Mouse (Mus musculus): Measurements from ENCODE around the gene Lypla2. TPM values are rescaled to one million over a fixed set of nuclear protein-coding genes. Genes with fewer than 3 reads are reported as not detected.
"Not testable (repeated sequence)": the region's sequence is repeated elsewhere in the genome, so short reads cannot be mapped to it uniquely, and the experiment has no call there.

The Lypla2 gene
- polyA plus RNA-seq, 1 experiment from 2014 or later, result 223 TPM

DNA sequence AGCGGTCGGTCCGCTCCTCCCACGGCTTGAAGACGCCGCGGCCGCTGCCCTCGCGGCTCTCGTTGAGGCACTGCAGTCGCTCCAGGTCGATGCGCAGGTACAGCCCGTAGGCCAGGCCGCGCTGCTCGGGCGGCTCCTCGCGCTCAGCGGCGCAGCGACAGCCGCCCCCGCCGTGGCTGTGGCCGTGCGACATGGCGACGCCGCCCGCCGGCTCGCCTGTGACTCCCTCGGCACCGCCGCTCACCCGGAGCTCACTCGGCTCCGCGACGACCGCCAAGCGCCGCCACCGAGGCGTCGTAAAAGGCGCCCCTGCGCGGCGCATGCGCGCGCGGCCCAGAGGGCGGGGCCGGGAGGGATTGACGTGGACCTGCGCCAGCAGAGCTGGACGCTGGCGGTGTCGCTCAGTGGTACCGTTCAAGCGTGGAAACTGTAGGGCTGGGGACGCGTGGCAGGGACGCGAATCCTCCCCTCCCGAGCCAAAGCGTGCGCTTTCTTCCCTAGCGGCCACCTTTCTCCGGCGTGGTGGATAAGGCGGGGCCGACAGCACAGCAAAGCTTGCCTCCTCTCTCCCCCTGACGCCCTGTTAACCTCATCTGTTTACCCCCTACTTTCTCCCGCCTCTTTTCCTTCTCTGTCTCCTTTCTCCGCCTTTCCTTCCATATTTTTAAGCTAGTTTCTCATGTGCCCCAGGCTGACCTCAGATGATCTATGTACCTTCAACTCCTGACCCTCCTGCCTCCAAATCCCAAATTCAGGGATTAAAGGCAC, 14.7 kb upstream of the Lypla2 start, which contains the start of gene Pithd1:
Pithd1 (minus strand) TSS at position 322 of the 768 bp plus-strand sequence.
- H3K9me3 ChIP-seq, result no peaks in the 10 kb centered on the region
- H3K4me1 ChIP-seq (replicated peaks), result peaks cover 30% of the 10 kb centered on the region
- H3K4me3 ChIP-seq, result peak within 1 kb of the TSS; percentile 95
- H3K27me3 ChIP-seq (ENCODE audit: insufficient read depth, poor library complexity, severe bottlenecking), result no peaks in the 10 kb centered on the region
- H3K27ac ChIP-seq, result peak within 1 kb of the TSS; percentile 95
- H3K36me3 ChIP-seq, result peaks cover 36% of the 10 kb centered on the region
- peak; percentile 94 for DNase-seq (ENCODE audit: low spot score)
- WGBS, result under 1% methylated on average over 81 of the region's 81 CpGs

DNA sequence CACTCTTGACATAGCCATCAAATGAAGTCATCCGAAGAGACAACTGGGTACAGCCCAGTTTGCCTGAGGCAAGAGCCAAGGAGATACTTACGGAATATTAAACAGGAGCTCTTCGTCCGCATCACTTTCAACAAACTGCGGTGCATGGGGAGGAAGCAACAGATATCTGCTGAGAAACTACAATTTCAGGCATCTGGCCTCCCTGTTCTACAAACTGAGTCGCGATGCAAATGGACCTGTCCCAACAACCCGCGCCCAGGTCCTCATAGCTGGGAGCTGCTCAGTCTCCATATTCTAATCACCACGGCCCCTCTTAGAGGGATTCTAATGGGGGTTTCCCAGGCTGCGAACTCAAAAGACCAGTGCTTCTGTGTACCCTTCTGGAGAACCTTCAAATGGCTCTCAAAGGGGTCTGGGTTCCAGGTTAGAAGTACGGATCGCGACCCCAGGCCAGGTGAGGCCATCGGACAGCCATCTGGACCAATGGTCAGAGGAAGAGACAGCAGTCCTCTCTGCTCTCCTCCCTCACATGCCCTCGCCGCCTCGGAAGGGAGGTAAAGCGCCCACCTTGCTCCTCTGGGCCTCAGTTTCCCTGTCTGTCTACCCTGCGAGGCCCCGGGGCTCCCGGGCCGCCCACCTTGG, 14.0 kb upstream of the Lypla2 start:
- H3K27me3 ChIP-seq (ENCODE audit: insufficient read depth, poor library complexity, severe bottlenecking), result no peaks in the 10 kb centered on the region
- peaks cover 30% of the 10 kb centered on the region for H3K4me1 ChIP-seq (replicated peaks)
- peak overlapping the region; percentile 95 for H3K4me3 ChIP-seq
- 10% methylated on average over 23 of the region's 23 CpGs for WGBS
- H3K36me3 ChIP-seq, result peaks cover 43% of the 10 kb centered on the region
- H3K27ac ChIP-seq, result peak overlapping the region; percentile 95
- H3K9me3 ChIP-seq, result no peaks in the 10 kb centered on the region
- no peak for DNase-seq (ENCODE audit: low spot score)

DNA sequence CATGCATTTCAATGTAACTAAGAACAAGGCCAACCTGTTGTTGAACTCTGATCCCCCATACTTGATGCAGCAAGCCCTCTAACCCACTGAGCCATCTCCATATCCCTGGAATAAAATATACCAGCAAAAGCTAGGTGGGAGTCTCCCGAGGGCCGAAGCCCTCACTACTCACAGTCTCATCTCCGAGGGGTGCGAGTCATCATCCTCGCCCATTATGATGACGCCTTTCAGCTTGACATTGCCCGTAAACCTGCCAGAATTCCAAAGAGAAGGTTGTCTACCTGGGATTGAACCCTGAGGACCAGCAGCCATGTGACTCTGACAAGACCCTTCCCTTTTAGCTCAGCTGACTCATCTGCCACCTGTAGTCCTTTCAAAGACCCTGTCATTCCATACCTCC, 13.3 kb upstream of the Lypla2 start:
- peaks cover 49% of the 10 kb centered on the region for H3K36me3 ChIP-seq
- no peaks in the 10 kb centered on the region for H3K9me3 ChIP-seq
- no peaks in the 10 kb centered on the region for H3K27me3 ChIP-seq (ENCODE audit: insufficient read depth, poor library complexity, severe bottlenecking)
- no peak overlapping the region for H3K27ac ChIP-seq
- peaks cover 30% of the 10 kb centered on the region for H3K4me1 ChIP-seq (replicated peaks)
- H3K4me3 ChIP-seq, result peak overlapping the region; percentile 95
- WGBS, result 95% methylated on average over 7 of the region's 7 CpGs
- no peak for DNase-seq (ENCODE audit: low spot score)

DNA sequence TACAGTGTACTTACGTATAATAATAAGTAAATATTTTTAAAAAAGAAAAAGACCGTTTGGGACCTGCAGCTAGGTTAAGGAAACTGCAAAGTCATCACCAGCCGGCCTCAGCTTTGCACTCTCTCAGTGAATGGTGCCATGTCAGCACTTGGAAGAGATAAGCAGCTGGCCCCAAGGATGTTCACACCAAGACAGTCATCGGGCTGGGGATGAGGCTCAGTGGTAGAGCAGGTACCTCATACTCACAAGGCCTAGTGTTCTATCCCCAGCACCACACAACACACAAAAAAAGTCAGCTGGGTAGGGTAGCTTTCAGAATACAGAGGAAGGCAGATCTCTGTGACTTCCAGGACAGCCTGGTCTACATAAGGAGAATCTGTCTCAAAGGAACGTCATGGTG, 12.8 kb upstream of the Lypla2 start:
- Histone ChIP-seq H3K36me3 (peaks cover 55% of the 10 kb centered on the region), H3K27ac (no peak overlapping the region), H3K4me3 (no peak overlapping the region)

DNA sequence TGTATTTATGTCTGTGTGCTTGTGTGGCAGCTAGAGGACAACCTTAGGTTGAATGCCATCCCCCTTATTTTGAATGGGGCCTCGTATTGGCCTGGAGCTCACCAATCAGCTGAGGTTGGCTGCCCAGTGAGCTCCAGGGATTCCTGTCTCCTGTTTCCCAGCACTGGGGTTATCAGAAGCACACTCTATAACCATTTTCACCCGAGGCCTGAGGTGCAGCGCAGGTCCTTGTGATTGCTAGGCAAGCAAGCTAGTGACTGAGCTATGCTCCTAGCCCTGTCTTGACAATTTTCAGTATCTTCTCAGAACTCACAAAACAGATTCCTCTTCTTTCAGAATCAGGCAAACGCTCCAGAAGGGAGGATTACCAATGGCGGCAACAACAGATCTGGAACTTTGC, 12.1 kb upstream of the Lypla2 start:
- H3K4me1 ChIP-seq (replicated peaks), result peaks cover 30% of the 10 kb centered on the region
- H3K4me3 ChIP-seq, result no peak overlapping the region; the same call in 1 of the 2 replicates
- H3K36me3 ChIP-seq, result peaks cover 55% of the 10 kb centered on the region
- H3K27me3 ChIP-seq (ENCODE audit: insufficient read depth, poor library complexity, severe bottlenecking), result no peaks in the 10 kb centered on the region
- H3K27ac ChIP-seq, result no peak overlapping the region
- 93% methylated on average over 5 of the region's 5 CpGs for WGBS
- no peaks in the 10 kb centered on the region for H3K9me3 ChIP-seq
- no peak for DNase-seq (ENCODE audit: low spot score)

More for the DNA sequence above, 12.8 kb upstream of the Lypla2 start:
- peaks cover 30% of the 10 kb centered on the region for H3K4me1 ChIP-seq (replicated peaks)
- H3K9me3 ChIP-seq, result no peaks in the 10 kb centered on the region
- H3K27me3 ChIP-seq (ENCODE audit: insufficient read depth, poor library complexity, severe bottlenecking), result no peaks in the 10 kb centered on the region
- 90% methylated on average over 5 of the region's 5 CpGs for WGBS
- DNase-seq (ENCODE audit: low spot score), result no peak

DNA sequence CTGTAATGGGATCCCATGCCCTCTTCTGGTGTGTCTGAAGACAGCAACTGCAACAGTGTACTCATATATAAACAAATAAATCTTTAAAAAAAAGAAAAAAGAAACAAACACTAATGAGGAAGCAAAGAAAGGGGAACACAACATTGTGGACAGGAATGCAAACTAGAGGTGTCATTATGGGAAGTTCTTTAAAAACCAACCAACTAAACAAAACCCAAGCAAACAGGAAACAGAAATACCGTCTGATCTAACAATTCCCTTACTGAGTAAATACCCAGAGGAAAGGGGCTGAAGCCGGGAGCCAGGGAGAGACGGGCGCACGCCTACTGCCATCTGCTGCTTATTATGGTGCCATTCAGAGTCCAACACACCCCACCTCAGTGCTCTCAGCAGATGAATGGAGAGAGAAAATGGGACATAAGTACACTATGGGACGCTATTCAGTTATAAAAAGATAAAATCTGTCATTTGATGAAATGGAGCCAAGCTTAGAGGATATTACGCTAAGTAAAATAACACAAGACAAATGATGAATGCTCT, 9.2 kb upstream of the Lypla2 start:
- Histone ChIP-seq H3K36me3 (peaks cover 82% of the 10 kb centered on the region), H3K27ac (no peak overlapping the region), H3K27me3 (ENCODE audit: insufficient read depth, poor library complexity, severe bottlenecking) (no peaks in the 10 kb centered on the region), H3K9me3 (no peaks in the 10 kb centered on the region), H3K4me1 (replicated peaks) (peaks cover 16% of the 10 kb centered on the region), H3K4me3 (no peak overlapping the region)
- no peak for DNase-seq (ENCODE audit: low spot score)
- 84% methylated on average over 7 of the region's 7 CpGs for WGBS

DNA sequence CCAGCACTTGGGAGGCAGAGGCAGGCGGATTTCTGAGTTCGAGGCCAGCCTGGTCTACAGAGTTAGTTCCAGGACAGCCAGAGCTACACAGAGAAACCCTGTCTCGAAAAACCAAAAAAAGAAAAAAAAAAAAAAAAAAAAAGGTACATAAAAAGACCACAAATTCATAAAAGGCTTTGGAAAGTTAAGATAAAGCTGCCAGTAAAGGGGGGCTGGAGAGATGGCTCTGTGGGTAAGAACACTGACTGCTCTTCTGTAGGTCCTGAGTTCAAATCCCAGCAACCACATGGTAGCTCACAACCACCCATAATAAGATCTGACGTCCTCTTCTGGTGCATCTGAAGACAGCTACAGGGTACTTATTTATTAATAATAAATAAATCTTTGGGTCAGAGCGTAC, 7.8 kb upstream of the Lypla2 start:
- not testable (repeated sequence) for H3K9me3 ChIP-seq; H3K27ac ChIP-seq; H3K27me3 ChIP-seq (ENCODE audit: insufficient read depth, poor library complexity, severe bottlenecking); H3K4me3 ChIP-seq; H3K4me1 ChIP-seq (replicated peaks); DNase-seq (ENCODE audit: low spot score)
- WGBS, result 95% methylated on average over 5 of the region's 5 CpGs
- H3K36me3 ChIP-seq, result peaks cover 90% of the 10 kb centered on the region

DNA sequence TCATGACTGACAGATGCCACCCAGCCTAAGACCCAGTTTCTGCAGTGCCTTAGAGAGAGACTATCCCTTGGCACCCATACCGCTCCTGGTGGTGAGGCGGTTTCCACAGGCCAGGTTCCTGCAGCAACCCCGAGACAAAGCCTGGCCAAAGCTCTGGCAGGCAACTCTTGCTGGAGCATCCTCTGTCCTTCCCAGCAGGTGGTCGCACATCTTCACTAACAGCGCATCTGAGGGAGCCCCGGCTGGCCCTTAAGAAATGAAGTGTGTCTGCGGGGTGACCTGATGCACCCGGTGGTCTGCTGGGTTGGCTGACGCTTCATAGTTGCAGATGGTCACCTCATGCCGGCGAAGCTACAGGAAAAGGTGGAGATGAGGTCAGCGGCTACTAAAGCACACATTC, 3.7 kb upstream of the Lypla2 start:
- 94% methylated on average over 12 of the region's 12 CpGs for WGBS
- no peaks in the 10 kb centered on the region for H3K27me3 ChIP-seq (ENCODE audit: insufficient read depth, poor library complexity, severe bottlenecking)
- DNase-seq (ENCODE audit: low spot score), result no peak

DNA sequence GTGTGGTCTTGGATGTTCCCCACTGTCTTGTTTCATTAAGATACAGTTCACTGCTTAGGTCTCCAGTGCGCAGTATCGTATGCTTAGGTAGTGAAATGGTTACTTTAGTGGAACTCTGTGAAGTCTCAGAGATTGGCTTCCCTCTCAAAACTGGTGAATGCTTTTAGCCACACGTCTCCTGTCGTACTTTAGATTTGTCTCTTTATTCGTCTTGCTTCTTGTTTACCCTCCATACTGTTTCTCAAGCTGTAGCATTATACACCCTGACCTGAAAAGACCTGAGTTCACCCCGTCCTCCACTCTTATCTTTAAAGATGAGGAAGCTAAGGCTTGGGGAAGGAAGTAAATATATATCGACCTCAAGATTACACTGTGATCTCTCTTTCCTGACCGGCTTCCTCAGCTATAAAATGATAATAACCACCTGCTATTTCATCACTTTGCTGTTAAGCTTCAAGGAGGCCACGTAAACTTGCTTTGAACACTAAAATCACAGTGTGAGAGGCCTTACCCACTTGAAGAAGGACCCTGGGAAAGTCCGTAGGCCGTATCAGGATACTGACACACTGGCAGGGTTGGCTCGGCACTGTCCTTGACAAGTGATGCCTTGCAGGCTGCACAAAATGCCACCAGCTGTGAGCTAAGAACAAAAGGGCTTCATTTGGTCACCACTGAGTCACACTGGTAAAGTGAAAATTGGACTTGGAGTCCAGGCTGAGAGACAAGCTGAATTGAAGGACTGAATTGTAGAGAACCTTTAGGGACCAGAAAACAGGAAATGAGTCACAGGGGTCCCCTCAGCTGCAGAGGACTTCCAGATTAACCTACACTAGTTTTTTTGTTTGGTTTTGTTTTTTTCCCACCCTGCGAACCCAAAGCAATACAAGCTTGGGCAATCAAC, 735 bp upstream of the Lypla2 start:
- peak overlapping the region; percentile 92 for H3K27ac ChIP-seq
- peaks cover 72% of the 10 kb centered on the region for H3K36me3 ChIP-seq
- peak overlapping the region; percentile 93 for H3K4me3 ChIP-seq
- peaks cover 40% of the 10 kb centered on the region for H3K4me1 ChIP-seq (replicated peaks)
- DNase-seq (ENCODE audit: low spot score), result no peak
- H3K9me3 ChIP-seq, result no peaks in the 10 kb centered on the region
- WGBS, result 75% methylated on average over 13 of the region's 13 CpGs
- H3K27me3 ChIP-seq (ENCODE audit: insufficient read depth, poor library complexity, severe bottlenecking), result no peaks in the 10 kb centered on the region

More for the DNA sequence above, 3.7 kb upstream of the Lypla2 start:
- Histone ChIP-seq H3K27ac (no peak overlapping the region), H3K9me3 (no peaks in the 10 kb centered on the region), H3K36me3 (peaks cover 65% of the 10 kb centered on the region), H3K4me3 (no peak overlapping the region), H3K4me1 (replicated peaks) (peaks cover 19% of the 10 kb centered on the region)

DNA sequence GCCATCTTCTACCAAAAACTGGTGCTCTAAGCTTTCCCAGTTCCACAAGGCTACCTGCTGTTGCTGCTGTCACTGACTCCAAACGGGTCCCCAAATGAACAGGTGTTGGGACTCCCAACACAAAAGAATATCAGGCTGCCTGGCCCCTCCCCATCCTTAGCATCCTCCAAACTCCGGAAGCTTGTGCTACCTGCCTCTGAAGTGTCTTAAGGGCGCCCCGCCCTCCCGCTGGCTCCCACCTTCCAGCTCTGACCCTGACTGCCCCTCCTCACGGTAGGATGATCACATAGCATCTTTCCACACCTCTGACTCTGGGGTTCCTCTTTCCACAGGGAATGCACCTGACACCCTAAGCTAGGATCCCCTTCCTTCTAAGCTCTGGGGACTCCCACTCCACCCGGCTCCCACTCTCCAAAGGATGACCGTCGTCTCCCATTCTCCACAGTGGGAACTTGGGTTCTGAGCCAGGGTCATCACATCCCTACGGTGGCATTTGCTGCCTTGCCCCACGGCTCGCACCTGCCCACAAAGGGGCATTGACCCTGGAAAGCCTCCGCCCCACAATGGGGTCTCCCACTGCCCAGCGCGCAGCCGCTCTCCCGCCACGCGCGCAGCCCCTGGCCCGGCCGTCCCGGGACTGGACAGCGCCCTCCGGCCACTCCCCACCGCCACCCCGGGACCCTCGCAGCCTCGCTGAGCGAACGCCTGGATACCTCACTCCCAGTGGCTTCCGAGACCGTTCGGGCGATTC, 446 bp downstream of the Lypla2 start:
- peaks cover 44% of the 10 kb centered on the region for H3K4me1 ChIP-seq (replicated peaks)
- WGBS, result under 1% methylated on average over 35 of the region's 35 CpGs
- H3K36me3 ChIP-seq, result peaks cover 74% of the 10 kb centered on the region
- H3K27me3 ChIP-seq (ENCODE audit: insufficient read depth, poor library complexity, severe bottlenecking), result no peaks in the 10 kb centered on the region
- H3K4me3 ChIP-seq, result peak overlapping the region; percentile 93
- H3K27ac ChIP-seq, result peak overlapping the region; percentile 92
- H3K9me3 ChIP-seq, result no peaks in the 10 kb centered on the region
- DNase-seq (ENCODE audit: low spot score), result no peak

DNA sequence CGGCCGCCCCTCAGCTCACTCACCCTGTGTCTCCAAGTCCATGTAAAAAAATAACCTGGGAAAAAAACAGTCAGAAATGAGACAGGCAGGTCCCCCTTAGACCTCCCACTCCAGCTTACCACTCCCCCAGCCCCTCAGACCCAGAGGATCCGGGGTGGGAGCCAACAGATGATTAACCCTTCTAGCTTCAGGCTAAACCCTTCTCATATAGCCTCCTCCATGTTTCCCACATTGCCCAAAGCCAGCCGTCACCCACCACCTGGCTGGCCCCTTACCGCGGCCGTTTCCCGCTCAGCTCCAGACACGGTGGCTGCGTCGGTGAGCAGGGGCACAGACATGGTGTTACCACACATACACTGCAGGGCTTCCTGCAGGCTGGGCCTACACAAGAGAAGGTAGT, 1.8 kb downstream of the Lypla2 start:
- WGBS, result 94% methylated on average over 11 of the region's 11 CpGs
- peaks cover 74% of the 10 kb centered on the region for H3K36me3 ChIP-seq
- no peaks in the 10 kb centered on the region for H3K27me3 ChIP-seq (ENCODE audit: insufficient read depth, poor library complexity, severe bottlenecking)
- H3K4me3 ChIP-seq, result peak overlapping the region; percentile 93
- DNase-seq (ENCODE audit: low spot score), result no peak
- peaks cover 44% of the 10 kb centered on the region for H3K4me1 ChIP-seq (replicated peaks)
- H3K27ac ChIP-seq, result peak overlapping the region; percentile 50; the same call in 1 of the 2 replicates
- H3K9me3 ChIP-seq, result no peaks in the 10 kb centered on the region
